Mouse (Mus musculus) CH12.LX (cell line): ENCODE measurements around the gene Stk40.

Source experiments
- BHLHE40 ChIP-seq: IDR thresholded peaks from 2 replicates; pipeline ENCODE4 v1.6.1; 2011; ENCODE audit warnings: mild to moderate bottlenecking, low read depth, low read length, improper control_type of control experiment
- E2F4 ChIP-seq: IDR thresholded peaks from 2 replicates; pipeline ENCODE4 v1.6.1; 2011; ENCODE audit warnings: low read depth, low read length, improper control_type of control experiment; ENCODE audit not compliant: insufficient replicate concordance
- POLR2AphosphoS2 ChIP-seq: IDR thresholded peaks from 2 replicates; pipeline ENCODE4 v1.6.1; 2011; ENCODE audit warnings: low read depth, low read length, improper control_type of control experiment
- UBTF ChIP-seq: IDR thresholded peaks from 2 replicates; pipeline ENCODE4 v1.6.1; 2012; ENCODE audit warnings: low read depth, mild to moderate bottlenecking, inconsistent platforms, low read length, improper control_type of control experiment, moderate library complexity

GRCm38 (mm10) chr4:126081601-126082000, 22.2 kb upstream of the Stk40 start:
- TF ChIP-seq POLR2AphosphoS2 (no peak), UBTF (no peak), E2F4 (no peak), BHLHE40 (no peak)
